In genomic region chr11:101230061-101230511, GRCm38 (mm10) we compare ENCODE assay signal across 9 mouse cellular contexts. TPM values are rescaled to one million over a fixed set of nuclear protein-coding genes. Genes with fewer than 3 reads are reported as not detected.
DNase-seq lines count a peak whose midpoint lies in the region; ATAC-seq and TF ChIP-seq lines count a peak whose summit lies in the region.
"Had no signal": no experiment of that assay in that cellular context is flagged by ENCODE, and none has a peak within 500 bp of the region (broad histone marks: within the 10 kb centered on the region; RNA-seq: fewer than 3 reads in every experiment).

No protein-coding gene starts in this region.

- H3K36me3 ChIP-seq in embryonic facial prominence, embryonic 12.5 days, result no peaks in the 10 kb centered on the region
- H3K36me3 ChIP-seq in heart, postnatal 0 days (replicated peaks; ENCODE audit: control insufficient read depth, insufficient read depth, low read length), result no peaks in the 10 kb centered on the region
- no peaks in the 10 kb centered on the region for H3K36me3 ChIP-seq in limb, embryonic 13.5 days
- no peaks in the 10 kb centered on the region for H3K36me3 ChIP-seq in stomach, embryonic 16.5 days (ENCODE audit: control insufficient read depth, insufficient read depth, low read length)

- TF ChIP-seq EP300 in heart, postnatal 0 days (IDR thresholded peaks at IDR 0.05; ENCODE audit: low read depth), result no peak

- no peaks in the 10 kb centered on the region for H3K9me3 ChIP-seq in embryonic facial prominence, embryonic 12.5 days
- H3K9me3 ChIP-seq in heart, postnatal 0 days (replicated peaks; ENCODE audit: control insufficient read depth, low read length), result no peaks in the 10 kb centered on the region
- H3K9me3 ChIP-seq in limb, embryonic 13.5 days, result no peaks in the 10 kb centered on the region
- H3K9me3 ChIP-seq in stomach, embryonic 16.5 days (replicated peaks; ENCODE audit: control insufficient read depth, low read length), result no peaks in the 10 kb centered on the region

- ATAC-seq in embryonic facial prominence, embryonic 12.5 days (ENCODE audit: insufficient number of reproducible peaks, insufficient read depth, low FRiP score, low TSS enrichment), result no peak
- ATAC-seq in heart, postnatal 0 days (ENCODE audit: insufficient read depth, low read depth), result no peak
- ATAC-seq in limb, embryonic 13.5 days (ENCODE audit: low FRiP score, low read depth), result no peak
- no peak for ATAC-seq in stomach, embryonic 16.5 days (ENCODE audit: insufficient read depth, low FRiP score)
- no peak for ATAC-seq in megakaryocyte-erythroid progenitor cell, adult 5-6 weeks (replicated peaks; ENCODE audit: low FRiP score, low TSS enrichment, poor library complexity, severe bottlenecking)

- H3K4me1 ChIP-seq in embryonic facial prominence, embryonic 12.5 days, result peaks cover 30% of the 10 kb centered on the region
- no peaks in the 10 kb centered on the region for H3K4me1 ChIP-seq in heart, postnatal 0 days (ENCODE audit: control insufficient read depth, insufficient read depth)
- H3K4me1 ChIP-seq in limb, embryonic 13.5 days, result peaks cover 36% of the 10 kb centered on the region
- H3K4me1 ChIP-seq in stomach, embryonic 16.5 days (ENCODE audit: control insufficient read depth, insufficient read depth, low read length), result peaks cover 37% of the 10 kb centered on the region

- no peak overlapping the region for H3K4me2 ChIP-seq in embryonic facial prominence, embryonic 12.5 days (replicated peaks)
- no peak overlapping the region for H3K4me2 ChIP-seq in heart, postnatal 0 days (ENCODE audit: low read depth, low read length)
- peak overlapping the region; percentile 48 for H3K4me2 ChIP-seq in limb, embryonic 13.5 days (replicated peaks)
- H3K4me2 ChIP-seq in stomach, embryonic 16.5 days (ENCODE audit: low read depth, low read length), result peak overlapping the region; percentile 52

- peak; percentile 30 for DNase-seq in embryo, embryonic 10.5 days (ENCODE audit: low spot score)
- DNase-seq in embryo, embryonic 10 days (ENCODE audit: low spot score), result no peak
- peak; percentile 17 for DNase-seq in heart, postnatal 0 days (ENCODE audit: low spot score)
- DNase-seq in right cerebral cortex, postnatal 25 days, result no peak

- H3K4me3 ChIP-seq in embryonic facial prominence, embryonic 12.5 days, result no peak overlapping the region
- H3K4me3 ChIP-seq in heart, postnatal 0 days (ENCODE audit: low read depth, low read length), result no peak overlapping the region
- H3K4me3 ChIP-seq in limb, embryonic 13.5 days, result no peak overlapping the region
- H3K4me3 ChIP-seq in stomach, embryonic 16.5 days (replicated peaks; ENCODE audit: low read length), result no peak overlapping the region

- no peaks in the 10 kb centered on the region for H3K27me3 ChIP-seq in embryonic facial prominence, embryonic 12.5 days
- 0 out of 2 replicates have a peak, but pooled peaks cover 3% of the 10 kb centered on the region for H3K27me3 ChIP-seq in heart, postnatal 0 days (ENCODE audit: control insufficient read depth, insufficient read depth, low read length)
- H3K27me3 ChIP-seq in limb, embryonic 13.5 days, result no peaks in the 10 kb centered on the region
- no peaks in the 10 kb centered on the region for H3K27me3 ChIP-seq in stomach, embryonic 16.5 days (ENCODE audit: control insufficient read depth, insufficient read depth, low read length)

- no peak overlapping the region; the same call in 1 of the 2 replicates for H3K9ac ChIP-seq in embryonic facial prominence, embryonic 12.5 days
- H3K9ac ChIP-seq in heart, postnatal 0 days (replicated peaks; ENCODE audit: low read depth, low read length), result no peak overlapping the region
- no peak overlapping the region for H3K9ac ChIP-seq in limb, embryonic 13.5 days
- H3K9ac ChIP-seq in stomach, embryonic 16.5 days (ENCODE audit: low read length), result peak overlapping the region; percentile 38; the same call in 1 of the 2 replicates

- TF ChIP-seq CTCF in heart, postnatal 0 days (IDR thresholded peaks at IDR 0.05; ENCODE audit: low read depth), result no peak

- H3K27ac ChIP-seq in embryonic facial prominence, embryonic 12.5 days, result peak overlapping the region; percentile 92
- peak overlapping the region; percentile 89 for H3K27ac ChIP-seq in heart, postnatal 0 days (ENCODE audit: low read depth)
- peak overlapping the region; percentile 55; the same call in 1 of the 2 replicates for H3K27ac ChIP-seq in limb, embryonic 13.5 days
- peak overlapping the region; percentile 94 for H3K27ac ChIP-seq in stomach, embryonic 16.5 days (ENCODE audit: low read length)

- 9% methylated on average over 2 of the region's 2 CpGs for WGBS in embryonic facial prominence, embryonic 12.5 days
- WGBS in heart, postnatal 0 days, result 31% methylated on average over 2 of the region's 2 CpGs
- 19% methylated on average over 2 of the region's 2 CpGs for WGBS in limb, embryonic 13.5 days
- WGBS in stomach, embryonic 16.5 days, result 32% methylated on average over 2 of the region's 2 CpGs

RNA-seq across cellular contexts. Expression of gene Ezh1, which starts 3.8 kb away (rescaled TPM):
- polyA plus RNA-seq in embryonic facial prominence, embryonic 12.5 days (2016; fragmentation: Nextera tagmentation; extraction: Ambion mirVana), result 15.6 and 17.3 TPM in 2 replicates
- total RNA-seq in heart, postnatal 0 days (2014; rRNA removed; ENCODE audit: low replicate concordance), result 12.0 and 16.4 TPM in 2 replicates
- 12.1 and 13.1 TPM in 2 replicates for polyA plus RNA-seq in heart, postnatal 0 days (2015; fragmentation: Nextera tagmentation; extraction: Ambion mirVana)
- 14.6 and 17.5 TPM in 2 replicates for polyA plus RNA-seq in limb, embryonic 13.5 days (2015; fragmentation: Nextera tagmentation; extraction: Ambion mirVana)
- polyA plus RNA-seq in stomach, embryonic 16.5 days (2015; fragmentation: Nextera tagmentation; extraction: Ambion mirVana), result 18.5 and 21.8 TPM in 2 replicates
- total RNA-seq in megakaryocyte-erythroid progenitor cell, adult 5-6 weeks (2014; fragmentation: Nextera tagmentation), result 18.2 and 20.6 TPM in 2 replicates
- 13.8 and 20.3 TPM in 2 replicates for total RNA-seq in megakaryocyte-erythroid progenitor cell, adult 5-6 weeks (2017)

RNA-seq across cellular contexts. Expression of gene Ramp2, which starts 15.7 kb away (rescaled TPM):
- 80.2 and 86.9 TPM in 2 replicates for polyA plus RNA-seq in embryonic facial prominence, embryonic 12.5 days (2016; fragmentation: Nextera tagmentation; extraction: Ambion mirVana)
- 159 and 253 TPM in 2 replicates for total RNA-seq in heart, postnatal 0 days (2014; rRNA removed; ENCODE audit: low replicate concordance)
- 181 and 182 TPM in 2 replicates for polyA plus RNA-seq in heart, postnatal 0 days (2015; fragmentation: Nextera tagmentation; extraction: Ambion mirVana)
- 72.9 and 74.7 TPM in 2 replicates for polyA plus RNA-seq in limb, embryonic 13.5 days (2015; fragmentation: Nextera tagmentation; extraction: Ambion mirVana)
- 95.8 and 106 TPM in 2 replicates for polyA plus RNA-seq in stomach, embryonic 16.5 days (2015; fragmentation: Nextera tagmentation; extraction: Ambion mirVana)
- total RNA-seq in megakaryocyte-erythroid progenitor cell, adult 5-6 weeks (2014; fragmentation: Nextera tagmentation), result not detected in 2 replicates
- total RNA-seq in megakaryocyte-erythroid progenitor cell, adult 5-6 weeks (2017), result not detected in 2 replicates
- total RNA-seq: common myeloid progenitor, adult 5-6 weeks had no signal

RNA-seq across cellular contexts. Expression of gene Vps25, which starts 23.4 kb away (rescaled TPM):
- polyA plus RNA-seq in embryonic facial prominence, embryonic 12.5 days (2016; fragmentation: Nextera tagmentation; extraction: Ambion mirVana), result 93.6 and 99.3 TPM in 2 replicates
- total RNA-seq in heart, postnatal 0 days (2014; rRNA removed; ENCODE audit: low replicate concordance), result 99.2 and 116 TPM in 2 replicates
- 125 and 130 TPM in 2 replicates for polyA plus RNA-seq in heart, postnatal 0 days (2015; fragmentation: Nextera tagmentation; extraction: Ambion mirVana)
- 104 and 109 TPM in 2 replicates for polyA plus RNA-seq in limb, embryonic 13.5 days (2015; fragmentation: Nextera tagmentation; extraction: Ambion mirVana)
- 133 and 141 TPM in 2 replicates for polyA plus RNA-seq in stomach, embryonic 16.5 days (2015; fragmentation: Nextera tagmentation; extraction: Ambion mirVana)
- total RNA-seq in megakaryocyte-erythroid progenitor cell, adult 5-6 weeks (2014; fragmentation: Nextera tagmentation), result 112 and 137 TPM in 2 replicates
- total RNA-seq in megakaryocyte-erythroid progenitor cell, adult 5-6 weeks (2017), result 44.7 and 71.5 TPM in 2 replicates

RNA-seq across cellular contexts. Expression of gene Wnk4, which starts 30.3 kb away (rescaled TPM):
- 7.7 and 8.0 TPM in 2 replicates for polyA plus RNA-seq in embryonic facial prominence, embryonic 12.5 days (2016; fragmentation: Nextera tagmentation; extraction: Ambion mirVana)
- 2.0 and 3.2 TPM in 2 replicates for total RNA-seq in heart, postnatal 0 days (2014; rRNA removed; ENCODE audit: low replicate concordance)
- 3.8 and 4.0 TPM in 2 replicates for polyA plus RNA-seq in heart, postnatal 0 days (2015; fragmentation: Nextera tagmentation; extraction: Ambion mirVana)
- 8.5 and 10.2 TPM in 2 replicates for polyA plus RNA-seq in limb, embryonic 13.5 days (2015; fragmentation: Nextera tagmentation; extraction: Ambion mirVana)
- 23.5 and 28.0 TPM in 2 replicates for polyA plus RNA-seq in stomach, embryonic 16.5 days (2015; fragmentation: Nextera tagmentation; extraction: Ambion mirVana)
- total RNA-seq in megakaryocyte-erythroid progenitor cell, adult 5-6 weeks (2014; fragmentation: Nextera tagmentation), result 0.25 and 1.4 TPM in 2 replicates
- 0.05 and 0.30 TPM in 2 replicates for total RNA-seq in megakaryocyte-erythroid progenitor cell, adult 5-6 weeks (2017)
- total RNA-seq: common myeloid progenitor, adult 5-6 weeks had no signal

RNA-seq across cellular contexts. Expression of gene Cntd1, which starts 48.7 kb away (rescaled TPM):
- 1.4 and 2.0 TPM in 2 replicates for polyA plus RNA-seq in embryonic facial prominence, embryonic 12.5 days (2016; fragmentation: Nextera tagmentation; extraction: Ambion mirVana)
- total RNA-seq in heart, postnatal 0 days (2014; rRNA removed; ENCODE audit: low replicate concordance), result not detected in 2 replicates
- polyA plus RNA-seq in heart, postnatal 0 days (2015; fragmentation: Nextera tagmentation; extraction: Ambion mirVana), result 0.22 and 0.56 TPM in 2 replicates
- 1.7 and 1.9 TPM in 2 replicates for polyA plus RNA-seq in limb, embryonic 13.5 days (2015; fragmentation: Nextera tagmentation; extraction: Ambion mirVana)
- polyA plus RNA-seq in stomach, embryonic 16.5 days (2015; fragmentation: Nextera tagmentation; extraction: Ambion mirVana), result 0.70 and 1.2 TPM in 2 replicates
- total RNA-seq in megakaryocyte-erythroid progenitor cell, adult 5-6 weeks (2014; fragmentation: Nextera tagmentation), result 2.3 and 3.7 TPM in 2 replicates
- total RNA-seq in megakaryocyte-erythroid progenitor cell, adult 5-6 weeks (2017), result 2.1 and 4.2 TPM in 2 replicates

Comparison
In these comparisons a context has a peak if more than half of its experiments do, and no peak if none do; other contexts are left out.
1. DNase-seq: peak in embryo, embryonic 10.5 days (single experiment) and heart, postnatal 0 days (single experiment); none in embryo, embryonic 10 days (single experiment) and right cerebral cortex, postnatal 25 days (single experiment).
2. H3K4me2 ChIP-seq: peak in limb, embryonic 13.5 days (single experiment) and stomach, embryonic 16.5 days (single experiment); none in embryonic facial prominence, embryonic 12.5 days (single experiment) and heart, postnatal 0 days (single experiment).
3. Peak in every context shown above with its lines, with median percentiles within 50 percentile points of each other: H3K27ac ChIP-seq.